Mouse (Mus musculus) ES-Bruce4 (cell line): ENCODE measurements around the gene Rpl31. TPM values are rescaled to one million over a fixed set of nuclear protein-coding genes. Genes with fewer than 3 reads are reported as not detected.

ENCODE experiments used
- H3K27ac ChIP-seq: 2 replicates; pipeline ENCODE4 v1.5.1; 2012; ENCODE audit warnings: low read length, inconsistent platforms; ENCODE audit not compliant: insufficient read depth
- H3K27me3 ChIP-seq: 2 replicates; pipeline ENCODE4 v1.6.1; 2012; ENCODE audit warnings: mild to moderate bottlenecking, low read length, inconsistent platforms; ENCODE audit not compliant: control insufficient read depth, poor library complexity, insufficient read depth, severe bottlenecking
- H3K36me3 ChIP-seq: 2 replicates; pipeline ENCODE4 v1.6.1; 2012; ENCODE audit warnings: inconsistent platforms, mild to moderate bottlenecking, low read length, moderate library complexity; ENCODE audit not compliant: control insufficient read depth, poor library complexity, insufficient read depth, severe bottlenecking
- H3K4me1 ChIP-seq: one replicate; pipeline ENCODE4 v1.8.1; 2011; ENCODE audit warnings: low read length; ENCODE audit not compliant: control insufficient read depth, insufficient read depth
- H3K4me3 ChIP-seq: 2 replicates; pipeline ENCODE4 v1.5.1; 2011; ENCODE audit warnings: low read depth, mild to moderate bottlenecking, low read length
- H3K9ac ChIP-seq: 2 replicates; pipeline ENCODE4 v1.6.1; 2012; ENCODE audit warnings: low read depth, mild to moderate bottlenecking, inconsistent platforms; ENCODE audit not compliant: poor library complexity, severe bottlenecking
- H3K9me3 ChIP-seq: replicated peaks from 2 replicates; pipeline ENCODE4 v1.6.1; 2012; ENCODE audit warnings: mild to moderate bottlenecking, low read length, inconsistent platforms; ENCODE audit not compliant: control insufficient read depth, poor library complexity, insufficient read depth, severe bottlenecking
- CTCF ChIP-seq: IDR thresholded peaks from one replicate; pipeline ENCODE4 v1.8.1; 2011; ENCODE audit warnings: low read depth, low read length
- EP300 ChIP-seq: IDR thresholded peaks from 2 replicates; pipeline ENCODE4 v1.6.1; 2011; ENCODE audit warnings: low read depth, low read length; ENCODE audit not compliant: insufficient read depth
- POLR2A ChIP-seq: IDR thresholded peaks from one replicate; pipeline ENCODE4 v1.8.1; 2011; ENCODE audit warnings: low read length; ENCODE audit not compliant: insufficient read depth
- polyA plus RNA-seq: library from polyadenylated mRNA; stranded (reverse); fragments of >200 nt; gene quantifications from 2 replicates; pipeline ENCODE4 v1.2.4, GENCODE M21; 2011; ENCODE audit warnings: low read depth; ENCODE audit not compliant: missing spikeins, insufficient read depth, insufficient read length

The Rpl31 gene
- polyA plus RNA-seq, 1 experiment: 2,624 TPM

DNA sequence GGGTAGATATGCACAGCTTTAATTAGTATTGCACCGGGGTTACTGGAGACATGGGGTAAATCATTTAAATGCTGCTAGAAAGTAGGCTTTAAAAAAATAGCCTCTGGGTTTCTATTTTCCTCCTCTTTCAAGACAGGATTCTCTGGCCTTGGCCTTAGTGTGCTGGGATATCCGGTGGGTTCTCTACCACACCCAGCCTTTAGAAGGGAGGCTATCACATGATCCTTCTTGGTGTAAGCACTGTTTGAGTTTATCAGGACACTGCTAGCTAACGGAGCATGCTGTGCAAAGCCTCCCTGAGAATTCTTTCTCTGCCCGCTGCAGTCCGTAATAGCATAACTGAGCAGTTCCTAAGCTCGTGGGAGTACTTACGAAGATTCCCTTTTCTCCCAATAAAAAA is 18.2 kb upstream of the Rpl31 start:
- TF ChIP-seq POLR2A: no peak
- no peak for TF ChIP-seq CTCF
- no peak for TF ChIP-seq EP300
- Histone ChIP-seq H3K4me3 (no peak overlapping the region), H3K9ac (no peak overlapping the region), H3K9me3 (no peaks in the 10 kb centered on the region), H3K27me3 (no peaks in the 10 kb centered on the region), H3K4me1 (peaks cover 2% of the 10 kb centered on the region), H3K36me3 (no peaks in the 10 kb centered on the region), H3K27ac (no peak overlapping the region)

DNA sequence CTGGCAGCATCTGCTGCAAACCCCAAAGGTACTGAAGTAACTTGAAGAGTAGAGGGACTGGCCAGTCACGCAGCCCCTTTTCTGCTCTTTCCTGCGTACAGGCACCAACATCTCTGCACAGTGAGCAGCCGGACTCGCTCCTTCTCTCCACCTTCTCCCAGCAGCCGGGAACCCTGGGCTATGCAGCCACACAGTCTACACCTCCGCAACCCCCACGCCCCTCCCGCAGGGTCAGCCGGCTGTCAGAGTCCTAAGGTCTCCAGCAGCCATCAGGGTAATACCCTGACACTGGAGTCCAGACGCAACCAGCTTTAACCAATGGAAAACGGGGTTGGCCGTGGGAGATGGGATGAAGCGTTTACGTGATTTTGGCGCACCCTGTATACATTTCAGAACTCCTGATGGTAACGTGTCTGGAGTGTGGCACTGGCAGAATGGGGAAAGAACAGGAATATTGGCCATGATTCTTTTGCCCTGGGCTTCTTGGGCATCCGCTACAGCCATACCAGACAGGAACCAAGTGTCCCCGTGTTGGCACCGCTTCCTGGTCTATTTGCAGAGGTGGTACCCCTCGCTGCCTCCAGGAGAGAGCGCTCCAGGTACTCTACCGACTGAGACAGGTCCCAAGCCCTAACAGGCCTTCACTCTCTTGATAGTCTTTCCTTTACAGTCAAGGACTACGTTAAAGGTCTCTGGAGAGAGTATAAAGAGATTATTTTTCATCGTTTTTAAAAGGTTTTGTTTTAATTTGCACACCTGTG is 5.7 kb upstream of the Rpl31 start:
- Histone ChIP-seq H3K9ac (0 out of 2 replicates have a peak overlapping the region, but pooled peaks have one; percentile 8), H3K27me3 (no peaks in the 10 kb centered on the region), H3K4me3 (peak overlapping the region; percentile 30), H3K36me3 (no peaks in the 10 kb centered on the region), H3K4me1 (no peaks in the 10 kb centered on the region), H3K27ac (no peak overlapping the region), H3K9me3 (no peaks in the 10 kb centered on the region)
- TF ChIP-seq POLR2A (no peak), CTCF (peak; percentile 45)

- no peak overlapping the region for H3K4me3 ChIP-seq
- H3K9ac ChIP-seq: peak overlapping the region; percentile 18; the same call in 1 of the 2 replicates
- no peaks in the 10 kb centered on the region for H3K9me3 ChIP-seq
Measured at GRCm38 (mm10) chr1:39362515-39362893, 5.1 kb upstream of the Rpl31 start.

DNA sequence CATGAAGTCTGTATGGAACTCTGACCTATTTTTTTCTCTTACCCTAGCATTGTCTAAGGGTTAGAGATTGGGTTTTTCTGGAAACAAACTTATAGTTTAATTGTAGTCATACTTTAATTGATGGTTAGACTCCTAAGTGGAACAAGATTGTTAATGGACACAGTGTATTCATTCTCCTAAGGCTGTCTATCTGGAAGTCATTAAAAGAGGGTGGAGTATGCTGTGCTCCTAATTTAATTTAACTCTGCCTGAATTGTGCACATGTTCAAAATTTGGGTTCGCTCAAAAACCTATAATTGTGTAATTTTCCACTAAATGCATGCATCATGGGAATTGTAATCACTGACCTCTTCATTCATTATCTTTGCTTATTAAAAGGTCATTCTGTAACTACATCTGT is 2.1 kb upstream of the Rpl31 start:
- no peak for TF ChIP-seq CTCF
- TF ChIP-seq EP300: no peak
- no peak for TF ChIP-seq POLR2A
- Histone ChIP-seq H3K36me3 (peaks cover 25% of the 10 kb centered on the region), H3K4me1 (no peaks in the 10 kb centered on the region)

More at GRCm38 (mm10) chr1:39362515-39362893, 5.1 kb upstream of the Rpl31 start:
- no peak for TF ChIP-seq CTCF
- no peak for TF ChIP-seq POLR2A
- no peak for TF ChIP-seq EP300
- H3K4me1 ChIP-seq: no peaks in the 10 kb centered on the region
- H3K27ac ChIP-seq: 0 out of 2 replicates have a peak overlapping the region, but pooled peaks have one; percentile 63
- H3K27me3 ChIP-seq: no peaks in the 10 kb centered on the region
- no peaks in the 10 kb centered on the region for H3K36me3 ChIP-seq

GRCm38 (mm10) chr1:39367045-39367444 is 597 bp upstream of the Rpl31 start:
- Histone ChIP-seq H3K27ac (no peak overlapping the region), H3K4me1 (no peaks in the 10 kb centered on the region), H3K9me3 (no peaks in the 10 kb centered on the region), H3K9ac (peak overlapping the region; percentile 44), H3K27me3 (no peaks in the 10 kb centered on the region), H3K36me3 (peaks cover 40% of the 10 kb centered on the region), H3K4me3 (peak overlapping the region; percentile 66)
- TF ChIP-seq CTCF (no peak), POLR2A (no peak), EP300 (no peak)

More for the DNA sequence above, 2.1 kb upstream of the Rpl31 start:
- Histone ChIP-seq H3K4me3 (no peak overlapping the region), H3K27ac (no peak overlapping the region), H3K9ac (no peak overlapping the region), H3K27me3 (no peaks in the 10 kb centered on the region), H3K9me3 (no peaks in the 10 kb centered on the region)

- Histone ChIP-seq H3K27me3 (no peaks in the 10 kb centered on the region), H3K36me3 (peaks cover 52% of the 10 kb centered on the region), H3K9me3 (no peaks in the 10 kb centered on the region), H3K27ac (peak overlapping the region; percentile 68), H3K4me3 (peak overlapping the region; percentile 98), H3K9ac (peak overlapping the region; percentile 93), H3K4me1 (no peaks in the 10 kb centered on the region)
- TF ChIP-seq CTCF (no peak), POLR2A (no peak), EP300 (no peak)
Measured at GRCm38 (mm10) chr1:39368267-39368841, 712 bp downstream of the Rpl31 start.
